Mouse (Mus musculus) granulocyte monocyte progenitor cell, adult 5-6 weeks (primary cell): ENCODE data around the gene Fkbp14. TPM values are rescaled to one million over a fixed set of nuclear protein-coding genes. Genes with fewer than 3 reads are reported as not detected.

Experiments
- ATAC-seq: replicated peaks from 2 replicates; pipeline ENCODE4 v1.8.0; 2016; ENCODE audit warnings: mild to moderate bottlenecking, moderate TSS enrichment, inconsistent platforms; ENCODE audit not compliant: poor library complexity, severe bottlenecking
- total RNA-seq, 2 experiments: library from RNA; stranded (forward) in 1 of 2; stranded (reverse) in 1 of 2; fragments of 200-712, 200-1000 nt in 1 of 2; fragments of >200 nt in 1 of 2; fragmentation: Nextera tagmentation in 1 of 2; gene quantifications; 2 replicates each; pipeline ENCODE4 v1.2.3; 2014 to 2017

The Fkbp14 gene
- total RNA-seq, 2 experiments from 2014 or later: not detected

GRCm38 (mm10) chr6:54550801-54551323, 46.2 kb downstream of the Fkbp14 start:
- ATAC-seq: no peak

- ATAC-seq: no peak
These were observed 47.8 kb downstream of the Fkbp14 start for GRCm38 (mm10) chr6:54549311-54549710.

- no peak for ATAC-seq
These were observed 48.6 kb downstream of the Fkbp14 start for GRCm38 (mm10) chr6:54548314-54549019.

GRCm38 (mm10) chr6:54543646-54544045, 53.5 kb downstream of the Fkbp14 start:
- no peak for ATAC-seq

GRCm38 (mm10) chr6:54542836-54543235, 54.3 kb downstream of the Fkbp14 start:
- no peak for ATAC-seq

- no peak for ATAC-seq
These were observed 56.7 kb downstream of the Fkbp14 start for GRCm38 (mm10) chr6:54540252-54540887.

GRCm38 (mm10) chr6:54539396-54539795, 57.7 kb downstream of the Fkbp14 start:
- ATAC-seq: no peak

- ATAC-seq: no peak
These were observed 58.3 kb downstream of the Fkbp14 start for GRCm38 (mm10) chr6:54538773-54539173.

GRCm38 (mm10) chr6:54537053-54537452, 60.1 kb downstream of the Fkbp14 start:
- ATAC-seq: no peak

- ATAC-seq: peak; percentile 61
These were observed 61.6 kb downstream of the Fkbp14 start for GRCm38 (mm10) chr6:54535485-54535884.

GRCm38 (mm10) chr6:54531048-54531481, 66.0 kb downstream of the Fkbp14 start:
- no peak for ATAC-seq

- no peak for ATAC-seq
These were observed 66.9 kb downstream of the Fkbp14 start for GRCm38 (mm10) chr6:54530182-54530581.

GRCm38 (mm10) chr6:54528666-54529065, 68.4 kb downstream of the Fkbp14 start:
- no peak for ATAC-seq

Other genes starting within 250 kb of the Fkbp14 start
- gene Wipf3, start 167.7 kb downstream of the Fkbp14 start, total RNA-seq (2014; fragmentation: Nextera tagmentation): not detected in 2 replicates
- not detected in 2 replicates for gene Wipf3, start 167.7 kb downstream of the Fkbp14 start, total RNA-seq (2017)
- gene Scrn1, start 30.8 kb downstream of the Fkbp14 start, total RNA-seq (2014; fragmentation: Nextera tagmentation): not detected in 2 replicates
- not detected in 2 replicates for gene Scrn1, start 30.8 kb downstream of the Fkbp14 start, total RNA-seq (2017)
- gene Plekha8, start 2.2 kb downstream of the Fkbp14 start, total RNA-seq (2014; fragmentation: Nextera tagmentation): 2.7 and 4.6 TPM in 2 replicates
- 2.2 and 3.1 TPM in 2 replicates for gene Plekha8, start 2.2 kb downstream of the Fkbp14 start, total RNA-seq (2017)
- 0.04 TPM in 1 of 2 replicates, not detected in the other for gene Mturn, start 84.3 kb upstream of the Fkbp14 start, total RNA-seq (2014; fragmentation: Nextera tagmentation)
- gene Mturn, start 84.3 kb upstream of the Fkbp14 start, total RNA-seq (2017): 0.13 TPM in 1 of 2 replicates, not detected in the other
- gene Znrf2, start 219.6 kb upstream of the Fkbp14 start, total RNA-seq (2014; fragmentation: Nextera tagmentation): 50.5 and 62.5 TPM in 2 replicates
- 66.7 and 73.5 TPM in 2 replicates for gene Znrf2, start 219.6 kb upstream of the Fkbp14 start, total RNA-seq (2017)